Mouse (Mus musculus): Measurements from ENCODE around the gene Ddx51.

The Ddx51 gene

DNA sequence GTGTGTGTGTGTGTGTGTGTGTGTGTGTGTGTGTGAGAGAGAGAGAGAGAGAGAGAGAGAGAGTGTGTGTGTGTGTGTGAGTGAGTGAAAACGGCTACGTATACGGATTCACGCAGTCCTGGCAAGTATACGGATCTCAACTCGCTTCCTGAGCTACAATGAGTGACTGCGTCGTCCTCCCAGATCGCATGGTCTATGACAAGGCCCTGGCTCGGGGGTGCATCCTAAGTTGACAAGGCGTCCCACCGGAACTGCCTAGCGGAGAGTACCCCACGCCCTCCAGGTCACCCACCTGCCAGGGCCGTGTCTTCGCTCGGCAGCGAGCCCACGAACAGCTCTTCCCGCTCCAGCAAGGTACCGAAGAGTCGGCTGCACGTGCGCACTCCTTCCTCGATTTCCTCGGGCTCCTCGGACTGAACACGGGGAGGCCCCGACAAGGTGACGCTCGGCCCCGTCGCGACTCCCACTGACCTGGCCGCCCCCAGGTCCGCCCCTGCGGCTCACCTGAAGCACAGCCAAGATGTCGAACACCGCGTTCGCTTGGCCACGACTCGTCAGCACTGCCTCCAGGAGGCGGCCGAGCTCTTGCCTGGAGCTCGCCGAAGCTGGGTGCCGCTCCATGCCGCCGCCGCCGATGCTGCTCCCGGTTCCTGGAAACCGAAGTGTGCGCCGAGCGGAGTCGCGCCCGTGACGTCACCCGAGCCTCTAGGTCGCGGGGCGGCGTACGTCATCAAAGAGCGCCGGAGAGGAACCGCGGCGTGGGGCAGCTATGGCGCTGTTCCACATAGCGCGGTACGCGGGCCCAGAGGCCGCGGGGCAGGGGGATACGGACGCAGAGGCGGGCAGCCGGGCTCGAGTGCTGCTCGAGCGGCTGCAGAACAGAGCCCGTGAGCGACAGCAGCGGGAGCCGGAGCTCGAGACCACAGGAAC, at the start of gene Ddx51, which contains the start of gene Noc4l:
Ddx51 (plus strand) TSS at position 733 of the 930 bp plus-strand sequence.
Noc4l (minus strand) TSS at position 699 of the 930 bp plus-strand sequence.
- peak; percentile 93 for DNase-seq (ENCODE audit: inconsistent ontology term)

DNA sequence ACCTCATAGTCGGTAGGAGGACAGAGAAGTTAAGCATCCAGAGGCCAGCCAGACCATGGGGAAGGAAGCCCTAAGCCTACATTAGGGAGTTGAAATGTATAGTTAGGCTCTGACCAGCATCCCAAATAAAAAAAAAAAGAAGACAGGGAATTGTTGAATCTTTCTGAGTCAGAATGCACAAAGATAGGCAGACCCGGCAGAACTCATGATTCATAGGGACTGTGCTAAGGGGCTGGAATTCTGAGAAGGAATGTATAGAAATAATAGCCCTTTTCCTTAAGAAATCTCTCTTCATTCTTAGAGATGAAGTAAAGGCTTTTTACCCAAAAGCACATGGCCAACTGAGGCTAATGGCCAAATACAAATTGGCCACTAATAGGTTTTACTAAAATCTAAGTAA, 48.9 kb upstream of the Ddx51 start:
- DNase-seq (ENCODE audit: inconsistent ontology term): no peak

DNA sequence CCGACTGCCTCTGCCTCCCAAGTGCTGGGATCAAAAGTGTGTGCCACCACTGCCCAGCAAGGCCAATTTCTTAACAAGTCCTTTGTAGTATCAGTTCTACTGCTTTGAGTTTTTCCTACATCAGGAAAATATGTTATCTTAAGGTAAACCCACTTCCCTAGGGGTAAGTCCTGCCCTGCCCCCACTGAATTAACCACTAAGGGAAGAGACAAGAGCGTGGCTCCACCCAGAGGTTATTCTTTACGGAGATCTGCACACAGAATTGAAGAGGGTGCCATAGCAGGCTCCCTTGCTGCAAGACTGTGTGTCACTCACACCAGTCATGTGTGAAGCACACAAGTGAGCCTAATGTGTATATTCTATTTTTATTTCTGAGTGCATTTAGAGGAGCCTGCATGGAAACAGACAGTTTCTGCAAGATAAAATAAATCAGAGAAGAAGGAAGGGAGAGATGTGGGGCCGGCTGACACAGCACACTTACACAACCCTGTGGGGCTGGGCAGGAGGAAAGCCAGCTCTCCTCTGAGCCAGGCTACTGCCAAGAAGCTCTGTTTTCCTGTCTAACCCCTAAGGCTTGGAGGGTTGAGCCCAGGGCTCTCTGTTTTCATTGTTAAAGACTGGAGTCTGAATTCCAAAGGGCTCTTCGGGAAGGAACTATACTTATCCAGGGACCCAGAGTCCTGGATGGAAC, 47.6 kb upstream of the Ddx51 start:
- DNase-seq (ENCODE audit: inconsistent ontology term): no peak

DNA sequence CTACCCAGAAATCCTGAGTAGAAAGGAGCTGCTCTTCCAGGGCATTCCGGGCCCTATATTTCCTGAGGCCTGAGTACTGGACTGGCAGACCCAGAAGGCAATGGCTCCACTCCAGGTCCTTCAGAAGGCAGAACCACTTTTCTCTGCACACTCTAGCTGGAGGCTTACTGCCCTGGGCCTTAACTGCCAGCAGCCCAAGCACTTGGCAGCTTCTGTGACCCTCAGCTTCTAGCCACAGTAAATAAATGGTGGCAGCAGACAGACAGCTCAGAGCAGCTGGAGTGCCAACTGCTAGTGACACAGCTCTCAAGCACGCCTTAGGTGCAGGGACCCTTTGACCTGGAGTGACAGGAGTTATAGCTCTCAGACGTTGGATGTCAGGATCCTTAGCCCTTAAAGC, 45.5 kb upstream of the Ddx51 start:
- peak; percentile 33 for DNase-seq (ENCODE audit: inconsistent ontology term)

DNA sequence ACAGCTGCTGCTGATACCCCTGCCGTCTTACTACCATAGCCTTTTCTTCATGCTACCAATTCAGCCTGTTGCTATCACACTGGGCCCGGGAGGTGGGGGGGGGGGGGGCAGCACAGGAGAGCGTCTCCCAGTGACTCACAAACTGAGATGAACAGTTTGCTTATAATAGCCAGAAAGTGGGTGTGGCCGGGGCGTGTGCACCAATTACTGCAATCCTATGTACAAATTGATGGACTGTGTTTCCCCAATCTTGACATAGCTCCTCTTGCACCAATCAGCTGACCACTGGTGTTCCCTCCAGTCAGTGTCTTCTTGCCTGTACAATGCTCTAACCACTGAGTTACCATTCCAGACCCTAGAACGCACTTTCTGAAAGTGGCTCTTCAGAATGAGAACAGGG, 44.9 kb upstream of the Ddx51 start:
- DNase-seq (ENCODE audit: inconsistent ontology term): peak; percentile 36

DNA sequence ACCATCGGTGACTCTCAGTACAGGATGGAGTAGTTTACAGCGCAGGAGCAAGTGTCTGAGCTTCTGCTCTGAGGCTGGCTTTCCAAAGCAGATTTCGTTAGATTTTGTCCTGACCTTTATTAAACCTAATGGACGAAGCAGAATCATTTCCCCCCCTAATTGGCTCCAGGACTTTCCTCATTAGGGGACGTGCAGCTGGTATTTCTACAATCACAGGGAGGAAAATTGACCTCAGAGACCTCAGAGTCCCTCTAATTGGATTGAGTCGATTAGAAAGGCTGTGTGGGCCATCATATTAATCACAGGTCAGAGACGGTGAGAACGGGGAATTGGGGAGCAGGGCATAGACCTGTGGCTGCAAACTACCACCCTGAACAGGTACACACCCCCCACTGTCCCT, 44.3 kb upstream of the Ddx51 start:
- DNase-seq (ENCODE audit: inconsistent ontology term): peak; percentile 44

DNA sequence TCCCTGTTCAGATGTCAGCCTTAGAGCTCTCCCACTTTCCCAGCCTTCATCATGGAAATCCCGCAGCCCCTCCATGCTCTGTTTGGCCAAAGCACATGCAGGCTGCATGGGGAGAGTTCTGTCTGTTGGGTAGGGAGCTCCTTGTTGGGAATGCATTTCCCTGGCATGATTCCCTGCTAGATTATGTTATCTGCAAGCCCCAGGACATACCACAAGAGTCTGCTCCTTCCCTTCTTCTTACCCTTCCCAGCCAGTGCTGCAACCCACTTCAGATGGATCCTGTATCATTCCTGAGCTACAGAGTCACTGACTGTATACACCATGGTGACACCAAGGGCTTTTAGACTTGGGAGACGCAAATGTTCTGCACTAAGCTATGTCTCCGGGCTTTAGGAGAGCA, 43.8 kb upstream of the Ddx51 start:
- DNase-seq (ENCODE audit: inconsistent ontology term): no peak

DNA sequence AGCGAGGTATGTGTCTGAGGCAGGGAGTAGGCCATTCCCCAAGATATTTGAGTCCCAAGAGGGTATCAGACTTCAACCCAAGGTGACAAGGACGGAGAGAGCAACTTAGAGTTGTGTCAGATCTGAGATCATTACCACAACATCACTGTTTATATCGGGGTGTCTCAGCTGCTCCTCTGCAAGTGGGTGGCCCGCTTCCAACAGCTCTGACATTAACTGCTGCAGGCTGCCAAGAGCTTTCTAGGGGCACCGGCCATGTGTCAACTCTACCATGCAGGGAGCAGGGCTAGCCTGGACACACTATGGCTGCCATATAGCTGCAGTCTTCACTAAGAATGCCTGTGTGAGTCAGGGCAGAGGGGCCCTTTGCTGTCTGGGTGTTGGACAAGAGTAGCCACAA, 43.4 kb upstream of the Ddx51 start:
- DNase-seq (ENCODE audit: inconsistent ontology term): no peak

DNA sequence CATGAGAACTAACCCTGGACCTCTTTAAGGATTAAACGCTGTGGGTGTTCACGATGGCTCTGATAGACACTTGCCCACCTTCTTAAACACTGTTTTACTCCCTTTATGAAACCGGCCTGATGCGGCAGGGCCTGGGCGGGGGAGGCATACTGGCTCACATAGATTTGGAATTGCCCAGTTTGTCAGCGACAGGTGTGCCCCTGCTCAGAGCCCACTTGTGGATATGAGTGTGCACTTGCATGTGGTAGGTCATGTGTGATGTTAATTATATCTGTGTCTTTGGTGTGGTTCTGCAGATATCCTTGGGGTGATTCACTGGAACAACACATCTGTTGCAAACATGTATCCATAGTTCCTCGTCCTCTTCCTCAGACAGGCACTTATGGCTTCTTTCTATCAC, 42.8 kb upstream of the Ddx51 start:
- no peak for DNase-seq (ENCODE audit: inconsistent ontology term)

DNA sequence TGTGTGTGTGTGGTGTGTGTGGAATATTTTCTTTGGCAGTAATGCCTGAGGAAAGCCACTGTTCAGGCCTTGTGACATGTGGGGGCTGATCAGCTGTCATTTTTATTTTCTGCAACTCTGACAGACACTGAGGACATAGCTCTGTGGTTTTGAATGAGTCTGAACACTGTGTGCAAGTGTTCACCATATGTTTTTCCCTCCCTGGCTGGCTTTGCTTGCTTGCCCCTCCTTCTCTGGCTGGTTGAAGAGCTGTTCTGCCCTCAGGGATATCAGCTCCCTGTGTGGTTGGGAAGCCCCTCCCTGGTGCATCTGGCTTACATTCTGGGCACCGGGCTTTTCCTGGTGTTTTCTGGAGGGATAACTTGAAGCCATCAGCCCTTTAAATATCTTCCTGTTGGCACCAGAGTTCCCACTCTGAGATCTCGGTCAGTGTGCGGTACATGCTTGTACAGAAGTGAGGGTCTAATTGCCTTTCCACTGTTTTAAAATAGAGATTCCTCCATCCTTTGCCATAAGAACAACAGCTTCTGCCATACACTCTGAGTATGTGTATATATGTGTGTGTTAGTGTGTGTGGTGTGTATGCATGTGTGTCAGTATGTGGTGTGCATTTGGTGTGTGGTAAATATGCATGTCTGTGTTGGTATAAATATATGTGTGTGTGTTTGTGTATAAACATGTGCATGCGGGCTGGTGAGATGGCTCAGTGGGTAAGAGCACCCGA, 41.7 kb upstream of the Ddx51 start:
- peak; percentile 25 for DNase-seq (ENCODE audit: inconsistent ontology term)

DNA sequence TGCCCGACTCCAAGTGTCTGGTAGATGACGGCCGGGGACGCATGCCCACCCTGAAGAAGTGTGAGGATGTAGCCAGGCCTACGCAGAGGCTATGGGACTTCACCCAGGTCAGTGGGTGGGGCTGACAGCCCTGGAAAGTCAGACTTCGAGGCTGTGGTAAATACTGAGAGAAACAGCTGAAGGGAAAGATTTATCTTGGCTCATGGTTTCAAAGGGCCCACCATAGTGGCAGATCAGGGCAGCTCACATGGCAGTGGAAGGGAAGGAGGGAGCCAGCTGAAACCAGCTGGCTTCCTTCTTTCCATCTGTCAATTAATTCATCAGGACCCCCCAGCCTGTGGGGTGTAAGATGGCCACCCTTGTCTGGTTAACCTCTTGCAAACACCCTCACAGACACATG, 34.0 kb upstream of the Ddx51 start:
- DNase-seq (ENCODE audit: inconsistent ontology term): no peak

DNA sequence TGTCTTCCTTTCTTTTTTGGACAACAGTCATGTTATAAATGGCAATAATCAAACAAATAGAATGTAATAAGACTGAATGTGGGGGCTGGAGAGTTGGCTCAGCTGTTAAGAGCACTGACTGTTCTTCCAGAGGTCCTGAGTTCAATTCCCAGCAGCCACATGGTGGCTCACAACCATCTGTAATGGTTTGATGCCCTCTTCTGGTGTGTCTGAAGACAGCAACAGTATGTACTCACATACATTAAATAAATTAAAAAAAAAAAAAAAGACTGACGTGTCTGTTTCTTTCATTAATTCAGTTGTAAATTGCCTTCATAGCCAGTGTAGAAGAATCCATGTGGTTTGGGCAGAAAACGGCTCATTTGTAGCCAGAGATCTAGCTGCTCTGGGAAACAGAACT, 28.9 kb upstream of the Ddx51 start:
- no peak for DNase-seq (ENCODE audit: inconsistent ontology term)

DNA sequence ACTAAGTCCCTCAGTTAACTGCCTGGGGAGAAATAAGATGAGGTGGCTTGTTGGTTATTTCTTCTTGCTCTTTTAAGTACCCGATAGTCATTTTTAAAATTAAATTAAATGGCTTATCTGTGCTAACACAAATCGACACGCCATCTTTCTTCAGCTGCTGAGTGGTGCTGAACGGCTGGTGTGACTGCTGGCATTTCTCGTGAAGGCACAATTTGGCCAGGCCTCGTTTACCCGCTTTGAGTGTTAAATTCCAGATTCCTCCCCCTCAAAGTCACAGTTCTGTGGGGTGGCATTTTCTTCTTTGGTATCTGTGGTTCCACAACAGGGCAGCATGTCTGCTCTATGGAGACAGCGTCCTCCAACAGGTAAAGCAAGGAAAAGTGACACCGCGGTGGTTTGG, 25.9 kb upstream of the Ddx51 start:
- DNase-seq (ENCODE audit: inconsistent ontology term): no peak

DNA sequence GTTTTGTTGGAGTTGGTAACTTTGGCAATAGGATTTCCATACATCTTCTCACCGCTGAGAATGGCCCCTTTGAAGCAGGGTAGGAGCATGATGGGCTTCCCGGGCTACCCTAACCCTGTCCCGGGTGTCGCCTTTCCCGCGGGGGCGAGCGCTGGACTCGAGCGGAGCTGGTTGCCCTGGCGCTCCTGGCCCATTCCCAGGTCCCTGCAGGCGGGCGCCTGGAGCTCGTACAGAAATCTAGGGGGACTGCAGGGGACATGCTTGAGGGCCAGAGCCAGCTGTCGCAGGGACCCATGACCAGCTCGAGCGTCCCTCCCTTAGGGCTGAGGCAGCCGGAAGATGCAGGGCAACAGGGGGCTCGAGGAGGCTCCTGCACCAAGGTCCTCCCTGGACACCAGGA, 25.1 kb upstream of the Ddx51 start:
- no peak for DNase-seq (ENCODE audit: inconsistent ontology term)

DNA sequence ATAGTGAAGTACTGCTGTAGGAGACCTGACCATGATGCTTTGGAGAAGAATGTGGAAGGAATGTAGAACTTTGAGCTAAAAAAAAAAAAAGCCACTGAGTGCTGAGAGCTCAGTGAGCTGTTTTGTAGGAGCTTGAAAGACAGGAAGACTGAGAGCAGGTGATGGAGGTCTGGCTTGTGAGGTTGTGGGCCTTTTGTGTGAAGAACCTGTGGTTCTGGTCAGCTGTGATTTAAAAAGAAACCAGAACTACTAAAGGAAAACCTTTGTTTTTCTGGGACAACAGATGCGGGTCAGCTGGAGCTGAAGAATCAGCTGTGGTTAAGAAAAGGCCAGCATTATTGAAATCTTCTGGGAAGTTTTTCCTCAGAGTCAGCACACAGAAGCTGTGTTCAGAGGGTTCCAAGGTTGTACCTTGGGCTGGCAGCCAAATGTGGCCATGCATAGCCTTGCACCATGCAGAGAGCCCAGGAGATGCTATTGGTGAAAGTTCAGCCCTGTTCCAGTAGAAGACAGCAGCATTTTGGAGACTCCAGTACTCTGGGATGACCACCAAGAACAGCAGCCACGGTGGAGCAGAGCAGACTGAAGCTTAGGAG, 23.6 kb upstream of the Ddx51 start:
- peak; percentile 64 for DNase-seq (ENCODE audit: inconsistent ontology term)

DNA sequence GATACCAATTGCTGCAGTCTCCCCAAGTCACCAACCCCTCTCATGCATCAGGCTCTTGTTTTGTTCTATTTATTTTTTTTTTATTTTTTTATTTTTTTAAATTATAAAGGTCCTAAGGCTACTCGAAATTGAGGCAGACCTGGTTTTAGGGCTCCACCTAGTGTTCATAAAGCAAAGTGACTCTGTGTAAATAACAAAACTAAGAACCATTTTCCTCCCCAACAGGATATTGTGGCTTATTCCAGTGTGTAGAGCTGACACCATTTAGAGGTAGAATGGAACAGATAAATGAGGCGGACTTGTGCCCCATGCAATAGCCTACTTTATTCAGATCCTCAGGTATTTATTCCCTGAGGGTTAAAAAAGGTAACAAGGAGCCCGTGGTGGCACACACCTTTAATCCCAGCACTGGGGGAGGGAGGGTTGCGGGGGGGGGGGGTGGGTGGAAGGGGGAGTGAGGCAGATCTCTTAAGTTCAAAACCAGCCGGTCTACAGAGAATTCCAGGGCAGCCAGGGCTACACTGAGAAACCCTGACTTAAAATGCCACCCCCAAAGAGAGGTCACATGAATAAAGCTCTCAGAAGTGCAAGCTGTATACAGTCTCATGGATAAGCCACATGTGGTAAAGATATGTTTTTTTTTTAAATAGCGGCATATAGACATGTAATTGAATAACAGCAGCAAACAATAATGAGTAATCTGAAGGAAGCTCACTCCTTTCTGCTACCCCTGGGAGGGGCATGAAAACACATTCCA, 17.1 kb upstream of the Ddx51 start:
- peak; percentile 32 for DNase-seq (ENCODE audit: inconsistent ontology term)

DNA sequence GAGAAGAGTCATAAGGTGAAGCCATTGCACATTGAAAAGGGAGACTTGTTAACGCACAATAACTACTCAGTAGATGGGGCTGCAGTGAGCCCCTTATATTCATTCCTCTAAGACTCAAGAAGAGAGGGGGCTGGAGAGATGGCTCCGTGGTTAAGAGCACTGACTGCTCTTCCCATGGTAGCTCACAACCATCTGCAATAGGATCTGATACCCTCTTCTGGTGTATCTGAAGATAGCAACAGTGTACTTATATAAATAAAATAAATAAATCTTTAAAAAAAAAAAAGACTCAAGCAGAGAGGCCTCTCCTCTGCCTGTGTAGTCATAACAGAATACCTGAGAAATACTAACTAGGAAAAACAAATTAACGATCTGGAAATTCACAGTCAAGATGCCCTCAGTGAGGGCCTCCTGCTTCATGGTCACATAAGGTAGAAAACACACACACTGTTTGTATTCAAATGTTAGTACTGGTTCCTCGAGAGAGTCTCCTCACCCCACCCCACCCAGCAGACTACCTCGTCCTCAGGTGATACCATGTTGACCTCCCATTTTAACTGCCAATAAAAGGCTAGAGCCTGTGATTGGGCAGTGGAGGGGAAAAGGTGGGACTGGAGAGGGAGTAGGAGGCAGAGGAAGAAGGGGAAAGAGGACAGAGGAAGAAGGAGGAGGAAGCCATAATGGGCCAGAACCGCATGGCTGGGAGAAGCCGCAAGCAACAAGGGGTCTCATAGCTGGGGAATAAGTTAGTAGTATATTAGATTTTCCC, 14.8 kb upstream of the Ddx51 start:
- DNase-seq (ENCODE audit: inconsistent ontology term): no peak

DNA sequence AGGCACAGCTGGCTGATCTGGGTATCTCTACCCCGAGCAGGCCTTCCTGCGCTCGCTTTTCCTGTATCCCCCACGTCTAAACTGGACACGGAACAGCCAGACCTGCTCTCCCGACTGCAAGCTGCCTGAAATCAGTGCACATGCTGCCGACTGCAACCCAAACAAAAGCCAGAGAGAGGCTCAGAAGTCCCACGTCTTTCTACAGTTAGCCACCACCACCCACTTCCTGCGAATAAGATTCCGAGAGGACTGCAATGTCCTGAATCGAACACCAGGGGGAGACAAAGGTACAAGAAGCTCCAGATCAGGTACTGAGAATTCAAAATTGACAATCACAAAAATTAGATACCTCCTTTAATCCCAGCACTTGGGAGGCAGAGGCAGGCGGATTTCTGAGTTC, 13.8 kb upstream of the Ddx51 start:
- no peak for DNase-seq (ENCODE audit: inconsistent ontology term)

DNA sequence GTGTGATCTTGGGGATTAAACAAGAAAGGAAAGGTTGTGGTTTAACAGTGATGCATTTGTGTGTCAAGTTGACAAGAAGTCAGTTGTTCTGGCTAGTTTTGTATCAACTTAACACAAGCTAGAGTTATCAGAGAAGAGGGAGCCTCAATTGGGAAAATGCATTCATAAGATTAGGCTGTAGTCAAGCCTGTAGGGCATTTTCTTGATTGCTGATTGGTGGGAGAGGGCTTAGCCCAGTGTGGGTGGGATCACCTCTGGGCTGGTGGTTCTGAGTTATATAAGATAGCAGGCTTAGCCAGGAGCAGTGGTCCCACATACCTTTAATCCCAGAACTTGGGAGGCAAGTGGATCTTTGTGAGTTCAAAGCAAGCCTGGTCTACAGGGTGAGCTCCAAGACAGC, 6.9 kb upstream of the Ddx51 start:
- DNase-seq (ENCODE audit: inconsistent ontology term): no peak

DNA sequence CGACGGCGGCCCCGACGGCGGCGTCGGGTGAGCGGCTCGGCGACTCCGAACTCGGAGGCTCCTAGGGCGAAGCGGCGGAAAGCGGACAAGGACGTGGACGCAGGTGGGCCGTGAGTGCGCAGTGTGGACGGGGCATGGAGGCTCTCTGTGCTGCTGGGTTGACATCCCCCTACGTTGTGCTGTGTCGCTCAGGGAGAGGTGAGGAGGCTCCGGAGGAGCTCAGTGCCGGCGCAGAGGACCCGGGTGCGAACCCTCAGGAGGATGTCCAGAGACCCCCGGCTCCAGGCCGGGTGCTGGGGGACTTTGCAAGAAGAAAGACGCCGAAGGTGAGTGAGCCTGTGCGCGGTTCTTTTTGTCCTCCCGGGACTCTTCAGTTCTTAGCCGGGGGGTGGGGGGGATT, 435 bp downstream of the Ddx51 start:
- no peak for DNase-seq (ENCODE audit: inconsistent ontology term)

DNA sequence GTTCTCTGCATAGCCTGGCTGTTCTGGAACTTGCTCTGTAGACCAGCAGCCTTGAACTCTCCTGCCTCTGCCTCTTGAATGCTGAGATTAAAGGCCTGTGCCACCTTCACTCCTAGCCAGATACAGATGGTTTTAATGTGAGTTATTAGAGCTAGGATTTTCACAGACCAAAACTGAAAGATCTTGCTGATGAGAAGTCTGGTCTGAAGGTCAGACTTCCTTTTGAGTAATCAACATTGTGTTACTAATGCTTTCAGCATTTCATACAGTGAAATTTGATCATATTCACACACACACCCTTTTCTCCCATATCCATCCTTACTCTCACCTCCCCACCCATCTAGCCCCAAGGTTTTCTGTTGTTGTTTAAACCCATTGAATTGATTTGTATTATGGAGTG, 6.4 kb downstream of the Ddx51 start:
- no peak for DNase-seq (ENCODE audit: inconsistent ontology term)

Measured in Muller cell, postnatal 12 days (primary cell).